ENCODE assay signal across 15 mouse cellular contexts in genomic region chr16:90522575-90522974, GRCm38 (mm10).
DNase-seq lines count a peak whose midpoint lies in the region; ATAC-seq and TF ChIP-seq lines count a peak whose summit lies in the region.
"Had no signal": no experiment of that assay in that cellular context is flagged by ENCODE, and none has a peak within 500 bp of the region (broad histone marks: within the 10 kb centered on the region; RNA-seq: fewer than 3 reads in every experiment).

No protein-coding gene starts in this region.

- peak; percentile 36 for DNase-seq in midbrain, embryonic 10.5 days (ENCODE audit: low spot score)
- no peak for DNase-seq in midbrain, postnatal 0 days (ENCODE audit: low spot score)
- DNase-seq in hindbrain, embryonic 14.5 days (ENCODE audit: low spot score) = no peak
- DNase-seq in MN1 (ENCODE audit: low spot score) = no peak
- no peak for DNase-seq in ovary, adult 18-20 months (ENCODE audit: low spot score)
- DNase-seq: adrenal gland, postnatal 14 days; cerebellum, postnatal 36 days; gastrocnemius, adult 2 months; heart, postnatal 36 days; layer of hippocampus, postnatal 36 days; lung, adult 18-20 months; right cerebral cortex, postnatal 4 days had no signal

- H3K4me2 ChIP-seq in midbrain, postnatal 0 days (ENCODE audit: low read depth, low read length, poor library complexity, severe bottlenecking) = no peak overlapping the region
- no peak overlapping the region for H3K4me2 ChIP-seq in embryonic facial prominence, embryonic 13.5 days
- no peak overlapping the region for H3K4me2 ChIP-seq in hindbrain, embryonic 14.5 days (replicated peaks)
- H3K4me2 ChIP-seq in midbrain, embryonic 16.5 days (ENCODE audit: low read length) = no peak overlapping the region

- ATAC-seq in midbrain, postnatal 0 days (ENCODE audit: low FRiP score) = no peak
- ATAC-seq in embryonic facial prominence, embryonic 13.5 days (ENCODE audit: insufficient number of reproducible peaks, insufficient read depth, low FRiP score, low TSS enrichment, low read depth) = no peak
- ATAC-seq in hindbrain, embryonic 14.5 days (ENCODE audit: low FRiP score) = no peak
- ATAC-seq in midbrain, embryonic 16.5 days = no peak

- H3K27me3 ChIP-seq in midbrain, embryonic 10.5 days (ENCODE audit: low read depth, poor library complexity, severe bottlenecking) = no peaks in the 10 kb centered on the region
- no peaks in the 10 kb centered on the region for H3K27me3 ChIP-seq in midbrain, postnatal 0 days (ENCODE audit: insufficient read depth, low read length)
- no peaks in the 10 kb centered on the region for H3K27me3 ChIP-seq in embryonic facial prominence, embryonic 13.5 days
- no peaks in the 10 kb centered on the region for H3K27me3 ChIP-seq in hindbrain, embryonic 14.5 days (ENCODE audit: control insufficient read depth, insufficient read depth, low read length)
- H3K27me3 ChIP-seq in midbrain, embryonic 16.5 days (ENCODE audit: control insufficient read depth, insufficient read depth, low read depth, low read length) = no peaks in the 10 kb centered on the region

- H3K9ac ChIP-seq in midbrain, postnatal 0 days (replicated peaks; ENCODE audit: low read length, poor library complexity, severe bottlenecking) = no peak overlapping the region
- no peak overlapping the region for H3K9ac ChIP-seq in embryonic facial prominence, embryonic 13.5 days
- no peak overlapping the region for H3K9ac ChIP-seq in hindbrain, embryonic 14.5 days
- no peak overlapping the region for H3K9ac ChIP-seq in midbrain, embryonic 16.5 days (ENCODE audit: low read depth, low read length)

- peaks cover 45% of the 10 kb centered on the region for H3K4me1 ChIP-seq in midbrain, embryonic 10.5 days
- H3K4me1 ChIP-seq in midbrain, postnatal 0 days (ENCODE audit: insufficient read depth, low read length) = no peaks in the 10 kb centered on the region
- H3K4me1 ChIP-seq in embryonic facial prominence, embryonic 13.5 days = peaks cover 50% of the 10 kb centered on the region
- H3K4me1 ChIP-seq in hindbrain, embryonic 14.5 days (replicated peaks; ENCODE audit: control insufficient read depth, insufficient read depth, low read length) = peaks cover 21% of the 10 kb centered on the region
- H3K4me1 ChIP-seq in midbrain, embryonic 16.5 days (ENCODE audit: control insufficient read depth, insufficient read depth, low read length) = peaks cover 10% of the 10 kb centered on the region

- no peak overlapping the region for H3K4me3 ChIP-seq in midbrain, embryonic 10.5 days
- no peak overlapping the region for H3K4me3 ChIP-seq in midbrain, postnatal 0 days (ENCODE audit: low read depth, low read length)
- H3K4me3 ChIP-seq in embryonic facial prominence, embryonic 13.5 days = no peak overlapping the region
- H3K4me3 ChIP-seq in hindbrain, embryonic 14.5 days (replicated peaks; ENCODE audit: low read length) = no peak overlapping the region
- H3K4me3 ChIP-seq in midbrain, embryonic 16.5 days (ENCODE audit: low read depth, low read length) = no peak overlapping the region

- no peaks in the 10 kb centered on the region for H3K36me3 ChIP-seq in midbrain, embryonic 10.5 days
- H3K36me3 ChIP-seq in midbrain, postnatal 0 days (ENCODE audit: insufficient read depth, low read length) = no peaks in the 10 kb centered on the region
- no peaks in the 10 kb centered on the region for H3K36me3 ChIP-seq in embryonic facial prominence, embryonic 13.5 days
- no peaks in the 10 kb centered on the region for H3K36me3 ChIP-seq in hindbrain, embryonic 14.5 days (replicated peaks; ENCODE audit: control insufficient read depth, insufficient read depth)
- no peaks in the 10 kb centered on the region for H3K36me3 ChIP-seq in midbrain, embryonic 16.5 days (ENCODE audit: control insufficient read depth, insufficient read depth, low read length)

- peaks cover 5% of the 10 kb centered on the region; the same call in 1 of the 2 replicates for H3K9me3 ChIP-seq in midbrain, embryonic 10.5 days (replicated peaks)
- H3K9me3 ChIP-seq in midbrain, postnatal 0 days (ENCODE audit: low read length) = no peaks in the 10 kb centered on the region
- no peaks in the 10 kb centered on the region for H3K9me3 ChIP-seq in embryonic facial prominence, embryonic 13.5 days
- H3K9me3 ChIP-seq in hindbrain, embryonic 14.5 days (ENCODE audit: control insufficient read depth, low read length) = no peaks in the 10 kb centered on the region
- H3K9me3 ChIP-seq in midbrain, embryonic 16.5 days (replicated peaks; ENCODE audit: control insufficient read depth, low read length, poor library complexity, severe bottlenecking) = no peaks in the 10 kb centered on the region

- WGBS in midbrain, embryonic 10.5 days = 26% methylated on average over 1 of the region's 1 CpGs
- WGBS in midbrain, postnatal 0 days = 44% methylated on average over 1 of the region's 1 CpGs
- WGBS in embryonic facial prominence, embryonic 13.5 days = 44% methylated on average over 1 of the region's 1 CpGs
- WGBS in hindbrain, embryonic 14.5 days = 33% methylated on average over 1 of the region's 1 CpGs
- 11% methylated on average over 1 of the region's 1 CpGs for WGBS in midbrain, embryonic 16.5 days

- no peak for TF ChIP-seq CTCF in midbrain, postnatal 0 days (IDR thresholded peaks at IDR 0.05)

- peak overlapping the region; percentile 93 for H3K27ac ChIP-seq in midbrain, embryonic 10.5 days (replicated peaks)
- H3K27ac ChIP-seq in midbrain, postnatal 0 days (ENCODE audit: low read depth, low read length) = no peak overlapping the region
- peak overlapping the region; percentile 22; the same call in 1 of the 2 replicates for H3K27ac ChIP-seq in embryonic facial prominence, embryonic 13.5 days
- peak overlapping the region; percentile 55; the same call in 1 of the 2 replicates for H3K27ac ChIP-seq in hindbrain, embryonic 14.5 days
- H3K27ac ChIP-seq in midbrain, embryonic 16.5 days (ENCODE audit: low read length) = peak overlapping the region; percentile 66
- H3K27ac ChIP-seq: gastrocnemius, adult 2 months; kidney, postnatal 0 days had no signal
